Mouse (Mus musculus) neural tube, embryonic 11.5 days (tissue): ENCODE measurements around the gene Srgap3. TPM values are rescaled to one million over a fixed set of nuclear protein-coding genes. Genes with fewer than 3 reads are reported as not detected.

Source experiments
- ATAC-seq: fragments of 200-750 bp; cut with Nextera tagmentation; 2 replicates; pipeline ENCODE4 v1.8.0; 2017; ENCODE audit warnings: moderate number of reproducible peaks, mild to moderate bottlenecking, moderate TSS enrichment, moderate library complexity; ENCODE audit not compliant: insufficient read depth, low FRiP score, low TSS enrichment
- DNase-seq: peaks from one replicate; pipeline ENCODE4 v3.0.0-alpha.2; 2015; ENCODE audit warnings: low spot score
- H3K27ac ChIP-seq: fragments of 300-500 bp; sonication (generic); 2 replicates; pipeline ENCODE4 v1.5.1; 2014; ENCODE audit warnings: low read depth, mild to moderate bottlenecking, low read length
- H3K27me3 ChIP-seq: fragments of 300-500 bp; sonication (generic); 2 replicates; pipeline ENCODE4 v1.6.1; 2014; ENCODE audit warnings: mild to moderate bottlenecking, low read length, mixed read lengths; ENCODE audit not compliant: control insufficient read depth, insufficient read depth
- H3K36me3 ChIP-seq: fragments of 300-500 bp; sonication (generic); 2 replicates; pipeline ENCODE4 v1.6.1; 2014; ENCODE audit warnings: mild to moderate bottlenecking, low read length, moderate library complexity, mixed read lengths; ENCODE audit not compliant: control insufficient read depth, insufficient read depth
- H3K4me1 ChIP-seq: fragments of 300-500 bp; sonication (generic); 2 replicates; pipeline ENCODE4 v1.6.1; 2014; ENCODE audit warnings: low read length, mixed read lengths; ENCODE audit not compliant: control insufficient read depth, insufficient read depth
- H3K4me2 ChIP-seq: fragments of 300-500 bp; sonication (generic); 2 replicates; pipeline ENCODE4 v1.6.1; 2014; ENCODE audit warnings: low read depth, mild to moderate bottlenecking, moderate library complexity
- H3K4me3 ChIP-seq: fragments of 300-500 bp; sonication (generic); 2 replicates; pipeline ENCODE4 v1.5.1; 2014; ENCODE audit warnings: low read depth, low read length
- H3K9ac ChIP-seq: fragments of 300-500 bp; sonication (generic); 2 replicates; pipeline ENCODE4 v1.6.1; 2014; ENCODE audit warnings: mild to moderate bottlenecking, low read length
- H3K9me3 ChIP-seq: fragments of 300-500 bp; sonication (generic); 2 replicates; pipeline ENCODE4 v1.6.1; 2016; ENCODE audit warnings: low read length; ENCODE audit not compliant: control insufficient read depth
- WGBS: fragments of 180-500 bp; shearing (Covaris S2); extraction: QIAGEN DNeasy Blood & Tissue Kit; methylation state at CpG from one replicate; pipeline ENCODE4 v1.1.7; 2014; 5-methylcytosine and 5-hydroxymethylcytosine counted together
- polyA plus RNA-seq: library from polyadenylated mRNA; unstranded; fragments of >200 nt; fragmentation: Nextera tagmentation; extraction: Ambion mirVana; gene quantifications from 2 replicates; pipeline ENCODE4 v1.2.1, GENCODE M21; 2014

Srgap3 gene
- polyA plus RNA-seq, 1 experiment from 2014 or later, result 37.4 TPM

DNA sequence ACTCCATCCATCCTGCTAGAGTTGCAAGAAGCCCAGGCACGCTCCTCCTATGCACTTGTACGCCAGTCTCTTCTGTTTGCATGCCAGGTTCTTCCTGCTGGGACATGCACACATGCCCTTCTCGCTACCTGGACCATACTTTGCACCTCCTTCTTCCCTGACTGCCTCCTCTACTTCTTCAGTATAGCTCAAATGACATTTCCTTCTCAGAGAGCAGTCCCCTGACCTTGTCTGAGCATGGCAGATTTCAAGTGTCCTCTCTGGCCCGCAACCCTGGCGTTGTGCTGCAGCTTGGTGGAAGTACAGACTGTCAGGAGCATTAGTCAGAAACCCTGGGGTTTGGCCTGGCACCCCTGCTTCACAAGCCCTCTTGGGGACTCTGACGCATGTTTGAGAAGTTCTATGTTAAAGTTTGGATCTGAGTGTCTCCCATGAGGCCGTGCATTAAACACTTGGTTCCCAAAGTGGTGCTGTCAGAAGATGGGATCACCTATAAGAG lies 128.6 kb downstream of the Srgap3 start:
- Histone ChIP-seq H3K27me3 (no peaks in the 10 kb centered on the region), H3K9ac (no peak overlapping the region), H3K27ac (no peak overlapping the region), H3K4me1 (peaks cover 21% of the 10 kb centered on the region; the same call in 1 of the 2 replicates), H3K36me3 (no peaks in the 10 kb centered on the region), H3K9me3 (no peaks in the 10 kb centered on the region), H3K4me2 (no peak overlapping the region), H3K4me3 (no peak overlapping the region)
- 89% methylated on average over 7 of the region's 7 CpGs for WGBS
- ATAC-seq, result no peak
- no peak for DNase-seq

DNA sequence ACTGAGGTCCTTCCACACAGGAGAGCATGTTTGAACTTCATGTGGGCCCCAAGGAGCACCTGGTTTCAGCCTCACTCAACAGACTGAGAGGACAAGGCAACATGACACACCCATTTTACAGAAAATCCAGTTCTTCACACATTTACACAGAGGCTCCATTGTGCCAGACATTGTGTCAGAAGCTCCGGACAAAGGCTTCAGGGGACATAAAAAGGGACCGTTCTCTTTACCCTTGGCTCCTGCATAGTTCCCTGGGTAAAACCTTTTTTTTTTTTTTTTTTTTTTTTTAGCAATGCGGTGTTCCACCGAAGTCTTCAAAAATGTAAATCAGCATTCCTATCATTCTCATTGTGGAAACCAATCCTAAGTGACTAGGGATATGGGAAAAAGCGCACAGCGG lies 131.5 kb downstream of the Srgap3 start:
- H3K27ac ChIP-seq, result no peak overlapping the region
- ATAC-seq (no peak), DNase-seq (no peak)
- no peak overlapping the region for H3K4me2 ChIP-seq
- no peak overlapping the region for H3K9ac ChIP-seq
- no peak overlapping the region for H3K4me3 ChIP-seq
- H3K9me3 ChIP-seq, result no peaks in the 10 kb centered on the region
- H3K36me3 ChIP-seq, result no peaks in the 10 kb centered on the region
- peaks cover 31% of the 10 kb centered on the region; the same call in 1 of the 2 replicates for H3K4me1 ChIP-seq
- WGBS, result 69% methylated on average over 6 of the region's 6 CpGs
- no peaks in the 10 kb centered on the region for H3K27me3 ChIP-seq

DNA sequence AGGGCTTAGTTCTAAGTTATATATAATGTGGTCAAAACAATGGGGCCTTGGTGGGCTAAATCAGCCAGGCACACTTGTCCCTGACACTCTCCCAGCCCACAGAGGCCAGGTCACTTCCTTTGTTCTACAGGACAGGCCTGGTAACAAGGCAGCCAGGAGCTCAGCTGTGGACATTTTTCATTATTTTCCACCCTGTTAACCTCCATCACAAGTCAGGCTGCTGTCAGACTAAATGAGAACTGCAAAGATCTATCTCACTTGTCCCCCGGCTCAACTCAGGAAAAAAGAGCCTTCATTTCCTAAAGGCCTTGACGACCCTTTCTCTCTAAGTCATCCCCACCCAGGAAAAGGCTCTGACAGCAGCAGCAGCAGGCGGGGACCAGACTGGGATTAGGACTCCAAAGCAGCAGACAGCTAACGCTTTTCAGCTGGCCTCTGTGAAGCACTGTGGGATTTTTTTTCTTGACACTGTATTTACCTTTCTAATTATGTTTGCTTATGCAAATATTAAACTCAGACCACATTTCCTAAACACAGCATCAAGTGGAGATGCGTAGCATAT lies 132.5 kb downstream of the Srgap3 start:
- 38% methylated on average over 5 of the region's 5 CpGs for WGBS
- H3K36me3 ChIP-seq, result no peaks in the 10 kb centered on the region

DNA sequence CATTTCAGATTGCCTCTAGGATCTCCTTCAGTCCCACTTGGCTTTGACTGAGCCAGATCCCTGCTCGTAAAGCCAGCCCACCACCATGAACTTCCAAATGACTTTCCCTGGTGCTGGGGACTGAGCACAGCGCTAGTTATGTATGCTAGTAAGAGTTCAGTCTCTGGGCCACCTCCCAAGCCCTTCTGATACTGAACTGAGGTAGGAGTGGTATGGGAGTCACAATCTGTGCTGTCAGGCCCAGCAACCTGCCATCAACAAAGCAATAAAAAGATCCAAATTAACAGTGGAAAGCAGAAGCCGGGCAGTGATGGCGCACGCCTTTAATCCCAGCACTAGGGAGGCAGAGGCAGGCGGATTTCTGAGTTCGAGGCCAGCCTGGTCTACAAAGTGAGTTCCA lies 134.2 kb downstream of the Srgap3 start:
- ATAC-seq, result no peak
- Histone ChIP-seq H3K9me3 (no peaks in the 10 kb centered on the region), H3K9ac (no peak overlapping the region), H3K4me1 (peaks cover 44% of the 10 kb centered on the region), H3K36me3 (no peaks in the 10 kb centered on the region), H3K4me3 (no peak overlapping the region), H3K27me3 (no peaks in the 10 kb centered on the region), H3K4me2 (no peak overlapping the region), H3K27ac (no peak overlapping the region)
- 91% methylated on average over 7 of the region's 7 CpGs for WGBS
- DNase-seq, result no peak

More for the DNA sequence above, 132.5 kb downstream of the Srgap3 start:
- no peak overlapping the region for H3K9ac ChIP-seq
- DNase-seq, result peak; percentile 44
- peaks cover 37% of the 10 kb centered on the region for H3K4me1 ChIP-seq
- peak; percentile 17; the same call in 1 of the 2 replicates for ATAC-seq
- no peaks in the 10 kb centered on the region for H3K9me3 ChIP-seq
- no peak overlapping the region for H3K4me2 ChIP-seq
- peak overlapping the region; percentile 80 for H3K27ac ChIP-seq
- no peaks in the 10 kb centered on the region for H3K27me3 ChIP-seq
- H3K4me3 ChIP-seq, result no peak overlapping the region

DNA sequence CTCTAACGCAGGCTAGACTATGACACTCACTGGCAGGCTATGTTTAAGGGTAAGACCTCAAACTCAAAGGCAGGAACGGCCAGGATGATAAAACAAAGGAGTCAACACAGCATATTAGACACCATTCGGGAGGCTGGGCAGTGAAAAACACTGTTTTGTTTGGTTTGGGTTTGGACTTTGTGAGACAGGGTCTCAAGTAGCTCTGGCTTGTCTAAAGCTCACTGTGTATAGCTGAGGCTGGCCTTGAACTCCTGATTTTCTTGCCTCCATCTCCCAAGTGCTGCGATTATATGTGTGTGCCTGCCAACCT lies 136.6 kb downstream of the Srgap3 start:
- no peaks in the 10 kb centered on the region; the same call in 1 of the 2 replicates for H3K36me3 ChIP-seq
- H3K27ac ChIP-seq, result peak overlapping the region; percentile 80
- no peak for ATAC-seq
- H3K4me1 ChIP-seq, result peaks cover 31% of the 10 kb centered on the region
- H3K27me3 ChIP-seq, result no peaks in the 10 kb centered on the region
- H3K9ac ChIP-seq, result 0 out of 2 replicates have a peak overlapping the region, but pooled peaks have one; percentile 31
- H3K4me3 ChIP-seq, result no peak overlapping the region
- WGBS, result 63% methylated on average over 4 of the region's 4 CpGs
- DNase-seq, result peak; percentile 14
- H3K4me2 ChIP-seq, result no peak overlapping the region
- H3K9me3 ChIP-seq, result no peaks in the 10 kb centered on the region

DNA sequence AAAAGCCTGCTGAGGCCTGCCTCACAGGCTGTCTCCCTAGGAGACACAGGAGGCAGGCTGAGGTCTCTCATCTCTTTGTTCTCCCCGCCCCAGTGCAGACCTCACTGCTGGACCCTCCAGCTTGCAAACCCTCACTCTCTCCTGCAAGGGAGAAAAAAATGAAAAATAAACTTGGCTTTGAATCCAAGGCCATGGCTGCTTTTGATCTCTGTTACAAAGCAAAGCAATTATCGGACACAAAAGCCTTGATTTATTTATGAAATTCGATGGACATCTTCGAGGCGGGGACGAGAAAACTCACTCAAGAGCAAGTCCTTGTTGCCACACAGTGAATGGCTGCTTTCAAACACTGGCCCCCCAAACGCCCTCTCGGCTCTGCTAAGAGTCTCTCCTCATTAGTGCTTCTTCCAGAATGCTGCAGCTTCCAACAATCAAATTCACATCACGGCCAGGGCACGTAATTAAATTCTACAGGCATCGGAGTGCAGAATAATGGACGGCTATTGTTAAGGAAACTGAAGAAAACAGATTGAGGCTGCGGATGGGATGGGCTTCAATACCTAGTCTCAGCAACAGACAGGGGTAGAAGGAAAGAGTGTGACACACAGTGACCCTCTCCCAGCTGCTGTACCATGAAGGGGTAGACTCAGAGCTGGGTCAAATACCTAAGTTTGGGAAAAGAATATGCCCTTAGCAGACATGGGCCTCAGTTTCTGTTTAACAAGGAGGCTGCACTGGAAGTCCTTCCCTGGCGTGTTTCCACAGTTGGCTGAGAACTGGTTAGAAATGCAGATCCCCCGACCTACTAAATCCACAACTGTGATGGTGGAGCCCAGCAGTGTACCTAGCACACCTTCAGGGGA lies 137.2 kb downstream of the Srgap3 start:
- Histone ChIP-seq H3K9ac (0 out of 2 replicates have a peak overlapping the region, but pooled peaks have one; percentile 31), H3K36me3 (no peaks in the 10 kb centered on the region; the same call in 1 of the 2 replicates), H3K27me3 (no peaks in the 10 kb centered on the region), H3K4me3 (no peak overlapping the region), H3K4me2 (no peak overlapping the region), H3K27ac (peak overlapping the region; percentile 80), H3K9me3 (no peaks in the 10 kb centered on the region), H3K4me1 (peaks cover 26% of the 10 kb centered on the region)
- DNase-seq (peak; percentile 83), ATAC-seq (peak; percentile 87)
- WGBS, result 34% methylated on average over 15 of the region's 15 CpGs

DNA sequence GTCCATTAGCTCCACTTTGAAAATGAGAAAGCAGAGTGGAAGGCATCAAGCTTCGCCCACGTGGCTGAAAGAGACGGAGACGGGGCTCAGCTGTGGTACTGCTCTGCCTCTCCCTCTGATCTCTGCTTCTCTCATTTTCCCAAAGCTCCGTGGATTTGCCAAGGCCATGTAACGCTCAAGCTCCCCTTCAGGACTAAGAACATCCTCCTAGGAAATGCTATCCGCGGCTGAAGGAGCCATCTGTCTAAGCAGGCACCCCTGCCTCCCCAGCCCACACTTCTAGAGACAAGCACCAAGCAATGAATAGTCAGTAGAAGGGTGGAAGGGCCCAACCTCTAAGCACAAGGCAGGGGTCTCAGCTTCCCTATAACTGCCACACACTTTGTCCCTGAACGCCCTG lies 138.3 kb downstream of the Srgap3 start:
- H3K4me1 ChIP-seq, result peaks cover 23% of the 10 kb centered on the region
- 75% methylated on average over 9 of the region's 9 CpGs for WGBS
- no peaks in the 10 kb centered on the region for H3K27me3 ChIP-seq
- H3K4me3 ChIP-seq, result no peak overlapping the region
- no peaks in the 10 kb centered on the region for H3K9me3 ChIP-seq
- no peak for DNase-seq
- ATAC-seq, result no peak
- no peak overlapping the region for H3K9ac ChIP-seq
- no peak overlapping the region for H3K4me2 ChIP-seq
- H3K36me3 ChIP-seq, result no peaks in the 10 kb centered on the region; the same call in 1 of the 2 replicates
- peak overlapping the region; percentile 80; the same call in 1 of the 2 replicates for H3K27ac ChIP-seq

DNA sequence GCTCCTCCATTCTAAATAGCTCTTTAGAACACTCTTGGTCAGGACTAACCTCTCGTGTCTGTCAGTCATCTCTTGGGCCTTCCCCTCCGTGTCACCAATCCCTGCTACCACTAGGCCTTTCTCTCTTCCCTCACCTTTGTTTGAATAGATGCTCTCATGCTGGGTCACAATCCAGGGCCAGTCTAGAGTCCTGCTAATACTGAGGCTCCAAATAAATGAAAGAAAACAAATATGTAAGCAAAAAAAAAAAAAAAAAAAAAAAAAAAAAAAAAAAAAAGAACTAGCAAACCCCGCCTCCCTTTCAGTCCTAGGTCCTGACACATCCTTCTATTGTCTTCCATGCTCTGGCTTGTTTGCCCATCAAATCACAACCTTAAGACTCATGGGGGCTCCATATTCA lies 145.1 kb downstream of the Srgap3 start:
- DNase-seq (no peak), ATAC-seq (no peak)
- 75% methylated on average over 3 of the region's 3 CpGs for WGBS
- no peak overlapping the region for H3K4me3 ChIP-seq
- no peak overlapping the region for H3K4me2 ChIP-seq
- H3K27me3 ChIP-seq, result no peaks in the 10 kb centered on the region
- no peaks in the 10 kb centered on the region for H3K36me3 ChIP-seq
- H3K9ac ChIP-seq, result no peak overlapping the region
- no peak overlapping the region for H3K27ac ChIP-seq
- no peaks in the 10 kb centered on the region for H3K4me1 ChIP-seq
- H3K9me3 ChIP-seq, result no peaks in the 10 kb centered on the region
